Mouse (Mus musculus) bone marrow, adult 2 months (tissue): Measurements from ENCODE around the gene Ankrd13b.

ENCODE experiments used
- CTCF ChIP-seq: fragments of 200-500 bp; IDR thresholded peaks from 2 replicates; pipeline ENCODE4 v1.5.1; 2011; ENCODE audit warnings: low read length, control low read depth; ENCODE audit not compliant: control insufficient read depth, insufficient read depth
- POLR2A ChIP-seq: fragments of 200-500 bp; IDR thresholded peaks from 2 replicates; pipeline ENCODE4 v1.6.1; 2011; ENCODE audit warnings: low read depth, mild to moderate bottlenecking, control low read depth, low read length, borderline replicate concordance; ENCODE audit not compliant: control insufficient read depth

DNA sequence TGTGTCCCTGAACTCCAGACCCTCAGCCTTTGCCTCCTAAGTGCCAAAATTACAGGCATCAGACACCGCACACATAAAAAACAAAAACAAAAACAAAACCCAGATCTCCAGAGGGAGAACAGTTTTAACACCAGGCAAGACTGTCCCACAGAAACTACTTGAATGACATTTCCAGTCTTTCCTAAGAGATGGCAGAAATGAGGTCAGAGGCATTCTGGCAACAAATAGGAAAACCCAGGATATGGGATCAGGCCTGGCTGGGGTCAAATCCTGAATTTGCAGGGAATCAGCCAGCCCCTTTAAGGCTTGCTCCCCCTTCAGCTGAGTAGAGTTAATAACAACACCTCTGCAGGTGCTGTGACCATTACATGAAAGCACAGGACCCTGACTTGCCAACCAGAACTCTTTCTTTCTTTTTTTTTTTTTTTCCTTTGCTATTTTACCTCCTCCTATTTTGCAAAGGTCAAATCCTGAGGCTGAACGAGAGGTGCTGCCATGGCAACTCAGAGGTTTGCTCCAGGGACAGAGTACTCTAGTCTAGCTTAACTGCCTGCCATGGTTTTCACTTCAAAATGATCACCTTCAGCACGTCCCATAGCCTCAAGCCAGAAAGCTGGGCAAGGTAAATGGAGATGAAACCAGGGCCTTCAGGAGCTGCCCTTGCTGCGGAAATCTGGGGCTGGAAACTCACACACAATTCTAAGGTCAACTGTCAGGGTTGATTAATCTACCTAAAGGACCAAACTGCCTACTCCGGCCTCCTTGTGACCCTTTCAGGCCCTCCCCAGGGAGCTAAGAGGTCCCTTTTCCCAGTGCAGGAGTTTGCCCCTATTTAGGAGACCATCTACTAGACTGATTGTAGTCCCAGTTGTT is 27.3 kb upstream of the Ankrd13b start:
- no peak for TF ChIP-seq POLR2A
- TF ChIP-seq CTCF: no peak
